Mouse (Mus musculus): ENCODE results near the gene Trpt1. TPM values are rescaled to one million over a fixed set of nuclear protein-coding genes. Genes with fewer than 3 reads are reported as not detected.
A peak's percentile ranks its signal among the peaks of the same experiment; 100 is the strongest.

Trpt1 gene
- polyA plus RNA-seq, 1 experiment from 2014 or later: 18.0 TPM

DNA sequence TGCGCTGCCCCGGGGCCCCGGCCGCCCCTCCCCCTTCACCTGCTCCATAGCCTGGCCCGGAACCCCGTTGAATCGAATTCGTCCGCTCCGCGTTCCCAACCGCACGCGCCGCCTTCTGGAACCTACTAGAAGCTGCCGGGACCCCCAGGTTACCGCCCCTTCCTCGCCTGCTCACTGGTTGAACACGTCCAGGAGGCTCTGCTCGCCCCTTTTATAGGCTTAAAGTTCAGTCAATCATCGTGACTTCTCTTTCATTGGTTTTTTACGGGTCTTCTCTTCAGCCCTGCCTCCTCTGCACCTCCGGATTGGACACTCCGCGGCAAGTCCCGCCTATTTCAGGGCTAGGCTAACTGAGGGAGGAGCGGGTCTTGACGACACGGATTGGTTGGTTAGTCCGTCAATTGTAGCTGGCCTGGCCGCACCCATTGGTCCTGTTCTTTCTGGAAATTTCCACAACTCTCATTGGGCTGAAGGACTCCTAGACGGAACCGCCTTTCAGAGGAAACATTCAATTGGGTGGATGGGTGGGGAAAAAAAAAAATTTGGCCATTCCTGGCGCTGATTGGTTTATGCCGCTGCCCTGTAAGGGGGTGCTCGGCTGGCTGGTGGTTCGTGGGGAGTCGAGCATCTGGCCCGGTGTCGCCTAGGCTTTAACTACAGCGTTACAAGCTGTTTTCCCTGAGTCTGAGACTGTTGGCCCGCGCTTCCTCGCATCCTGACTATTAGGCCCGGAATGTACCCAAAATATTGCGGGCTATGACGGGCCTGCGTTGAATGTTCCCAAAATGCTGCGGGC, 44.1 kb downstream of the Trpt1 start, which contains the start of gene Stip1:
Gene Stip1, minus strand, starts transcription at position 127 of the 796 bp plus-strand sequence.
- peak; percentile 99 for ATAC-seq (ENCODE audit: low FRiP score)
- peak within 1 kb of the TSS; percentile 92 for H3K4me3 ChIP-seq
- peaks cover 13% of the 10 kb centered on the region for H3K36me3 ChIP-seq
- H3K27ac ChIP-seq: peak within 1 kb of the TSS; percentile 96
- WGBS: under 1% methylated on average over 45 of the region's 49 CpGs
- H3K9me3 ChIP-seq: no peaks in the 10 kb centered on the region
- peak within 1 kb of the TSS; percentile 96 for H3K9ac ChIP-seq
- H3K27me3 ChIP-seq: no peaks in the 10 kb centered on the region
- peak within 1 kb of the TSS; percentile 81 for H3K4me2 ChIP-seq
- H3K4me1 ChIP-seq (replicated peaks): peaks cover 39% of the 10 kb centered on the region

DNA sequence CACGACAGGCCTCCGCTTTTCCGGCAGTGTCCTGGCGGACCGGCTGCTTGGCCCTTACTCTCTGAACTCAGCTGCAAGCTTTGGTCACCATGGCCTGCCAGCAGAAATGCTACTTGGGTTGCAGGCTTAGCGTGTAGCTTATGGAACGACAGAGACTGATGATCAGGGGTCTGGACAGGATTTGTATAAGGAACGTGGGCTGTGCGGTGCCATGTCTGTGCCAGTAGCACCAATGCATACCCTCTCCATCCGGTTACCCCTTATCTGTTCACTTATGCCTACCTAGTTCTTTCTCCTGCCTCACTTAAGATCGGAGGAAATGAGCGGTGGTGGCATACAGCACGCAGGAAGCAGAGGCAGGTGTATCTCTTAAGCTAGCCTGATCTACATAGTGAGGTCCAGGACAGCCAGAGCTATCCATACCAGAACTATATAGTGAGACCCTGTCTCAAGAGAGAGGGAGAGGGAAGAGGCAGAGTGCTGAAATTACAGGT, 44.8 kb downstream of the Trpt1 start:
- Histone ChIP-seq H3K36me3 (peaks cover 6% of the 10 kb centered on the region), H3K4me1 (replicated peaks) (peaks cover 39% of the 10 kb centered on the region), H3K9me3 (no peaks in the 10 kb centered on the region), H3K4me3 (peak overlapping the region; percentile 53), H3K4me2 (peak overlapping the region; percentile 81), H3K27me3 (no peaks in the 10 kb centered on the region), H3K9ac (peak overlapping the region; percentile 85), H3K27ac (peak overlapping the region; percentile 96)
- peak; percentile 0; the same call in 1 of the 2 replicates for ATAC-seq (ENCODE audit: low FRiP score)
- 29% methylated on average over 13 of the region's 13 CpGs for WGBS

GRCm38 (mm10) chr19:7041171-7041570, 45.2 kb downstream of the Trpt1 start:
- WGBS: 91% methylated on average over 2 of the region's 2 CpGs
- Histone ChIP-seq H3K9me3 (no peaks in the 10 kb centered on the region), H3K27ac (peak overlapping the region; percentile 96), H3K4me3 (peak overlapping the region; percentile 53), H3K4me1 (replicated peaks) (peaks cover 38% of the 10 kb centered on the region), H3K4me2 (peak overlapping the region; percentile 81), H3K27me3 (no peaks in the 10 kb centered on the region), H3K9ac (peak overlapping the region; percentile 85; the same call in 1 of the 2 replicates), H3K36me3 (peaks cover 6% of the 10 kb centered on the region)
- ATAC-seq (ENCODE audit: low FRiP score): no peak

DNA sequence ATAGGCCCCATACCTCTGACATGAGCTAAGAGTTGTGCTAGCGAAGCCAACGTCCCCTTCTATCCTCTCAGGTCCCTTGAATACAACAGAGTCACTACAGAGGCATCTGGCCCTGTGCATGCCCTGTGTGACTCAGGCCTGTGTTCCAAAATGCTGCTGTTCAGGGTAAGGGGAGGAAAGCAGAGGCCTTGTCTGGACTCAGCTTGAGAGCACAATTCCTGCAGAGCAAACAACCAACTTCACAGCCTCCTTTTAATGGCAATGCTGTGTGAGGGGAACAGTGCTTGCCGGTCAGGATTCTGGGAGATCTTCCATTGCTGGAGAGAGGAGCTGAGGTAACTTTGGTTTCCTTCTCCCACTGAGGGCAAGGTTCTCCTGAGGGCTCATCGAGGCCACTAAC, 48.3 kb downstream of the Trpt1 start:
- H3K4me3 ChIP-seq: no peak overlapping the region
- no peak overlapping the region for H3K4me2 ChIP-seq
- H3K9me3 ChIP-seq: no peaks in the 10 kb centered on the region
- WGBS: 69% methylated on average over 4 of the region's 4 CpGs
- no peak overlapping the region for H3K27ac ChIP-seq
- no peaks in the 10 kb centered on the region for H3K27me3 ChIP-seq
- ATAC-seq (ENCODE audit: low FRiP score): no peak
- peaks cover 7% of the 10 kb centered on the region for H3K4me1 ChIP-seq (replicated peaks)
- no peak overlapping the region for H3K9ac ChIP-seq
- no peaks in the 10 kb centered on the region for H3K36me3 ChIP-seq

GRCm38 (mm10) chr19:7044706-7045105, 48.8 kb downstream of the Trpt1 start:
- Histone ChIP-seq H3K4me1 (replicated peaks) (peaks cover 7% of the 10 kb centered on the region), H3K27me3 (no peaks in the 10 kb centered on the region), H3K4me3 (no peak overlapping the region), H3K4me2 (no peak overlapping the region), H3K36me3 (no peaks in the 10 kb centered on the region), H3K27ac (no peak overlapping the region), H3K9ac (no peak overlapping the region), H3K9me3 (no peaks in the 10 kb centered on the region)
- 42% methylated on average over 4 of the region's 4 CpGs for WGBS
- ATAC-seq (ENCODE audit: low FRiP score): no peak

Other genes starting within 250 kb of the Trpt1 start
- gene Rps6ka4, start 155.5 kb upstream of the Trpt1 start, polyA plus RNA-seq (2015; fragmentation: Nextera tagmentation; extraction: Ambion mirVana): 7.0 and 7.3 TPM in 2 replicates
- 1.0 and 1.1 TPM in 2 replicates for gene Ccdc88b, start 137.9 kb upstream of the Trpt1 start, polyA plus RNA-seq (2015; fragmentation: Nextera tagmentation; extraction: Ambion mirVana)
- 115 and 121 TPM in 2 replicates for gene Trmt112, start 86.4 kb upstream of the Trpt1 start, polyA plus RNA-seq (2015; fragmentation: Nextera tagmentation; extraction: Ambion mirVana)
- 274 and 284 TPM in 2 replicates for gene Prdx5, start 86.0 kb upstream of the Trpt1 start, polyA plus RNA-seq (2015; fragmentation: Nextera tagmentation; extraction: Ambion mirVana)
- 15.8 and 16.6 TPM in 2 replicates for gene Esrra, start 74.3 kb upstream of the Trpt1 start, polyA plus RNA-seq (2015; fragmentation: Nextera tagmentation; extraction: Ambion mirVana)
- 0.86 and 1.00 TPM in 2 replicates for gene Catsperz, start 70.8 kb upstream of the Trpt1 start, polyA plus RNA-seq (2015; fragmentation: Nextera tagmentation; extraction: Ambion mirVana)
- gene Kcnk4, start 61.6 kb upstream of the Trpt1 start, polyA plus RNA-seq (2015; fragmentation: Nextera tagmentation; extraction: Ambion mirVana): 1.7 and 2.2 TPM in 2 replicates
- 83.1 and 86.9 TPM in 2 replicates for gene Bad, start 54.3 kb upstream of the Trpt1 start, polyA plus RNA-seq (2015; fragmentation: Nextera tagmentation; extraction: Ambion mirVana)
- 53.1 and 54.7 TPM in 2 replicates for gene Gpr137, start 53.7 kb upstream of the Trpt1 start, polyA plus RNA-seq (2015; fragmentation: Nextera tagmentation; extraction: Ambion mirVana)
- gene Ppp1r14b, start 21.2 kb upstream of the Trpt1 start, polyA plus RNA-seq (2015; fragmentation: Nextera tagmentation; extraction: Ambion mirVana): 114 and 143 TPM in 2 replicates
- gene Plcb3, start 19.7 kb upstream of the Trpt1 start, polyA plus RNA-seq (2015; fragmentation: Nextera tagmentation; extraction: Ambion mirVana): 11.5 and 11.7 TPM in 2 replicates
- 108 and 109 TPM in 2 replicates for gene Fkbp2, start 15.6 kb upstream of the Trpt1 start, polyA plus RNA-seq (2015; fragmentation: Nextera tagmentation; extraction: Ambion mirVana)
- 33.5 and 34.9 TPM in 2 replicates for gene Vegfb, start 8.5 kb upstream of the Trpt1 start, polyA plus RNA-seq (2015; fragmentation: Nextera tagmentation; extraction: Ambion mirVana)
- gene Dnajc4, start 3.6 kb upstream of the Trpt1 start, polyA plus RNA-seq (2015; fragmentation: Nextera tagmentation; extraction: Ambion mirVana): 24.2 and 25.9 TPM in 2 replicates
- gene Nudt22, start within 50 bp of the Trpt1 start, polyA plus RNA-seq (2015; fragmentation: Nextera tagmentation; extraction: Ambion mirVana): 18.6 and 23.8 TPM in 2 replicates
- gene Fermt3, start 23.3 kb downstream of the Trpt1 start, polyA plus RNA-seq (2015; fragmentation: Nextera tagmentation; extraction: Ambion mirVana): 4.4 and 5.6 TPM in 2 replicates
- 233 and 239 TPM in 2 replicates for gene Stip1, start 43.8 kb downstream of the Trpt1 start, polyA plus RNA-seq (2015; fragmentation: Nextera tagmentation; extraction: Ambion mirVana)
- gene Macrod1, start 60.7 kb downstream of the Trpt1 start, polyA plus RNA-seq (2015; fragmentation: Nextera tagmentation; extraction: Ambion mirVana): 4.2 and 5.3 TPM in 2 replicates
- gene Flrt1, start 109.6 kb downstream of the Trpt1 start, polyA plus RNA-seq (2015; fragmentation: Nextera tagmentation; extraction: Ambion mirVana): 7.1 and 8.1 TPM in 2 replicates
- gene Otub1, start 210.2 kb downstream of the Trpt1 start, polyA plus RNA-seq (2015; fragmentation: Nextera tagmentation; extraction: Ambion mirVana): 233 and 250 TPM in 2 replicates
- 881 and 924 TPM in 2 replicates for gene Cox8a, start 221.5 kb downstream of the Trpt1 start, polyA plus RNA-seq (2015; fragmentation: Nextera tagmentation; extraction: Ambion mirVana)
- gene Naa40, start 245.1 kb downstream of the Trpt1 start, polyA plus RNA-seq (2015; fragmentation: Nextera tagmentation; extraction: Ambion mirVana): 65.3 and 66.6 TPM in 2 replicates

All from hindbrain, embryonic 13.5 days (tissue).